Mouse (Mus musculus) layer of hippocampus, adult 18-20 months (tissue): Measurements from ENCODE around the gene Gm35315. TPM values are rescaled to one million over a fixed set of nuclear protein-coding genes. Genes with fewer than 3 reads are reported as not detected.
"Not testable (repeated sequence)": the region's sequence is repeated elsewhere in the genome, so short reads cannot be mapped to it uniquely, and the experiment has no call there.

Source experiments
- DNase-seq, 2 experiments: peaks; one replicate each; pipeline ENCODE4 v3.0.0; 2022; ENCODE audit warnings: low spot score in 2 of 2
- total RNA-seq, 2 experiments: library from RNA; stranded (reverse); gene quantifications; 2 replicates each; pipeline ENCODE4 v1.2.3; 2021

The Gm35315 gene
- total RNA-seq, 2 experiments from 2014 or later = 0.40 to 0.43 TPM

DNA sequence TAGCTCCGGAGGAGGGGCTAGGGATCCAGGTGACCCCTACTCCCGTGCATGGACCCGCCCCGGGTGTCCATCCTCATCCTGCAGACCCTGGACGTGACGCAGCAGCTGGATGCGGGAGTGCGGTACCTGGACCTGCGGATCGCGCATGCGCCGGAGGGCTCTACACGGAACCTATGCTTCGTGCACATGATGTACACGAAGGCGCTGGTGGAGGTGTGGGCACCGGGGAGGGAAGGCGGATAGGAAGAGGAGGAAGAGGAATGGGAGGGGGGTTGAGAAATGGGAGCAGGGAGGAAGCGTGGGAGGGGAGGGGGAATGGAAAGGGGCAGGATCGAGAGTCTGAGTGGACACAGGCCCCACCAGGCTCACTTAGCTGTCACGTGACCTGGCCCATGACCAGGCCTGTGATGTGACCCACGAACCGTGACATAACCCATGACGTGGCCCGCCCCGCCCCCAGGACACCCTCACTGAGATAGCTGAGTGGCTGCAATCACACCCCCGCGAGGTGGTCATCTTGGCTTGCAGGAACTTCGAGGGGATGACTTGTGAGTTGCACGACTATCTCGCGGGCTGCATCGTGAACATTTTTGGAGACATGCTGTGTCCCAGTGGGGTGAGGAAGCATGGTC is 7.6 kb upstream of the Gm35315 start:
- DNase-seq = peak in 1 of 2 experiments; percentile 35

DNA sequence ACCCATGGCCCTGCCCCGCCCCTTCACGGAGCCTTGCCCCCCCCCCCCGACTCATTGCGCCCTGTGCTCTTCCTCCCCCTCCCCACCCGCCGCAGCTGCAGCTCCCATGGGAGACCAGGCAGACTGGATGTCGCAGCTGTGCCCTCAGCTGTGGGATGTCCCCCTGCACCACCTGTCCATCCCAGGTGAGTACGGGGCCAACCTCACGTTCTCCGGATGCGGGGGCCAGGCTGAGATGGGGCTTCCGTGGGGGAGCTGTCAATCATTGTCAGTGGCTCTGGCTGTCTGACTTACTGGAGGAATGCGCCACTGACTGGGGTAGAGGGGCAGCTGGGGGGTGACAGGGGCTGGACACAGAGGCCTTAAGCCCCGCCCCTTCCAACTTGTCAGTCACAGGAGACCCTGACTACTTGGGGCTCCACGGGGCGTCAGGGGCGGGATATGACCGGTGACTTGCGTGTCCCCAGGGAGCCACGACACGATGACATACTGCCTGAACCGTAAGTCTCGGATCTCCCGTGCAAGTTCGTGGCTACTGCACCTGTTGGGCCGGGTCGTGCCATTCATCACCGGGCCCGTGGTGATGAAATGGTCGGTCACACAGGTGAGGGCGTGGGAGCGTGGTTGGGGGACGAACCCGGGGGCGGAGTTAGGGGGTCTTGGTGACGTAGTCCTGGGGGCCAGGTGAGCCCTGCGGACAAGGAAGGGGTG is 6.9 kb upstream of the Gm35315 start:
- DNase-seq = peak in 1 of 2 experiments; percentile 23

DNA sequence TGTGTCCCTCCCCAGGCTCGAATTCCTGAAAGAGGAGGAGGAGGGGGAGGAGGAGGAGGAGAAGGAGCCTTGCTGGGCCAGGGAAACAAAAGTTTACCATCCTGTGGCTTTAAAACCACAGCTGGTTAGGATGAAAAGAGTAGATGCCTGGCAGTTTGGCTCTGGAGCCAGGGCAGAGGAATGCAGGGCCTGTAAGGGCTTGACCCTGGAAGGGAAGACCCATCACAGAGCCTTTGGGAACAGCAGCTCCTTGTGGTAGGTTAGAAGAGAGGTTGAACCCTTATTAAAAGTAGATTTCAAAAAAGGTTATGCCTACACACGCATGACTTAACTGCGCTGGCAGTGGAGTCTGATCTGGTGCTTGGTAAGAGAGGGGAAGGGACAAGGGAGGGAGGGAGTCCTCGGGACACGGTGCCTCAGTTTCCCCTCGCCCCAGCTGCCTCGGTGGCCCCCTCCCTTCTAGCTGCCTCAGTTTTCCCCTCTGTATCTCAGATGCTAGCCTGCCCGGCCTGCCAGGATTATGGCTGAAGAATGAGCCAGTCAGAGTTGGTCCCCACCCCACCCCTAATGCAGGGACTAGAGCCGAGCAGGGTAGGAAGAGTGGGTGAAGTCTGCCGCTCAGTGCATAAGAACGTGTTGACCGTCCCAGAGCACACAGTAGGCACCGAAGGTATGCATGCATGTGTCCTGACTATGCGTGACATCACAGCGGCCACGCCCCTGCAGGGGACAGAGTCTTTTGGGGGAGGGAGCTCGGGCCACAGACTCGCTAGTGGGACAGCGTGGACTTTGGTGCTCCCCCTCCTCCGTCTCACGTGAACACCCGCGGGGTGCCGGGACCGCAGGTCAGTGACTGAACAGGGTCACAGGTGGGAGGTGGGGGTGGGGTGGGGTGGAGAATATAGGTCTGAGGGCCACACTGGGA is 5.7 kb upstream of the Gm35315 start, which contains the start of gene Plcxd1:
Plcxd1 (plus strand) TSS at position 314 of the 925 bp plus-strand sequence.
- no peak for DNase-seq

DNA sequence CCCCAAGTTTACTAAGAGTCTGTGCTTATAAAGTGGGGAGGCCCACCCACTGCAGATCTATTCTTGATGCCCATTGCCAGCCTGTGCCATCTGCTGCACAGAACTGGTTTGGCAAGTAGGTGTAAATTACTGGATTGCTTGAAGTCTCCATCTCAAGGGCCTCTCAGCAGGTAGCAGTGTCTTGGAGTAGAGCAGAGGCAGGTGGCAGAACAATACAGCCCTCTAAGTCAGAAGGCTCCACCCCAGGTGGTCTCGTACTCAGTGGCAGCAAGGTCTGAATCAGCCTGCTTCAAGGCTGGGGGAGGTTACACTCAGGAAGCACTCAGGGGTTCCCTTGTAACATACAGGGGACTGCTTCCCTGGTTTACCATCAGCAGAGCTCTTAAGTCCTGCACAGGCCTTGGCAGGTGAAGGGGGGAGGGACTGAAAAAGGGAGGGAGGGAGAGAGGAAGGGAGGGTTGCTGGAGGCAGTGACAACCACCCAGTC is 4.8 kb upstream of the Gm35315 start:
- DNase-seq = peak in 1 of 2 experiments; percentile 22

DNA sequence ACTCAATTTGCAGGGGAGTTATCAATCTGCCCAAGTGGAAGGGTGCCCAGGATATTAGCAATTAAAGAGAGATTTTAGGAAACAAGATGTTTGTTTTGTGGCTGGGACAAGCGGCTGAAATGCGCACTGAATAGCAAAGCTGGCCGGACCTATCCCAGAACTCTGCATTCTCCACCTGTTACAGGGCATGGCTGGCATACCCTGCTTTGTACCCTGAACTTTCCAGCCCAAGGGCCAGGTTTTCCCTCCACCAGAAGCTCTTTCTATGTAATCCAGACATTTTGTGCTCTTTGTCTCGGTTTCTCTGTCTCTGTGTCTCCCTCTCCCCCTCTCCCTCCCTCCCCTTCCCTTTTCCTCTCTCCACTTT is 610 bp upstream of the Gm35315 start:
- no peak for DNase-seq

DNA sequence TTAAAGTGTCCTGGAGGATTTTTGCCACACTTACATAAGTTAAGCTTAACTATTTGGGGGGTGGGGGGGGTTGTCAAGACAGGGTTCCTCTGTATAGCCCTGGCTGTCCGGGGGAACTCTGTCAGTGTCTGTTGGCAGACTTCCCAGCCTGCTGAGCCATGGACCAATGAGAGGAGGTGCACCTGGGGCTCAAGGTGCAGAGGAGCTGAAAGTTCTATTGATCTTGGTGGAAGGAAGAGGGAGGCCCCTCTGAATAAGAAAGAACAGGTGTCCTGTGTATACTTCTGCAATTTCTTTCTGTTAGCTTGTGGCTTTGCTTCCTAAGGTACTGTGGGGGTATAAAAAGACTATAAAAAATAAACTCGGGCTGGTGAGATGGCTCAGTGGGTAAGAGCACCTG is 2.7 kb downstream of the Gm35315 start:
- no peak for DNase-seq

DNA sequence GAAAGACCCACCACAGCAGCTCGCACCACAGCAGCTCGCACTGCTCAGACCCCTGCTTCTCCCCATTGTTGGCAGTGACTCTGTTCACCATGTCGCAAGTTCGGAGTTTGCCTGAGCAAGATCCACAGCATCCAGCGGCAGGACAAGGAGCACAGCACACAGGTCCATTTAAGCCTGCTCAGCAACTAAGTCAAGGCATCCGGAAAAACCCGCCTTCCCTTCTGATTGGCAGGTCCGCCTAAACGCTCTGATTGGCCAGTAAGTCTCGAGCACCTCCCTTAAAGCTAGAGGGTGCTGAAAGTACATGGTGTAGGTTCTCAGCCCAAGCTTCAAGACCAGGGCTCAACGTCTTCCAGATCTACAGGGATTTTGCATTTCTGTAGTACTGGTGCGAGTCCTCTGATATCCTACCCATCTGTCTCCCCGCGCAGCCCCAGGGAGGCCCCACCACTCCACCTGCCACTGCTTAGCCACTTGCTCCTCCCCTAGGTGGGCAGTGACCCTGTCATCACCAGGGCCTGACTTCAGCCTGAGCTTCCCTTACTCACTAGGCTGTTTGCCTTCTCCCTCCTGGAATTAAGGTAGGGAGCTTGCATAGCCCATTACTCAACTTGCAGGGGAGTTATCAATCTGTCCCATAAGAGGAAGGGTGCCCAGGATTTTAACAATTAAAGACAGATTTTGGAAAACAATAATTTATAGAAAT is 7.9 kb downstream of the Gm35315 start:
- no peak for DNase-seq

DNA sequence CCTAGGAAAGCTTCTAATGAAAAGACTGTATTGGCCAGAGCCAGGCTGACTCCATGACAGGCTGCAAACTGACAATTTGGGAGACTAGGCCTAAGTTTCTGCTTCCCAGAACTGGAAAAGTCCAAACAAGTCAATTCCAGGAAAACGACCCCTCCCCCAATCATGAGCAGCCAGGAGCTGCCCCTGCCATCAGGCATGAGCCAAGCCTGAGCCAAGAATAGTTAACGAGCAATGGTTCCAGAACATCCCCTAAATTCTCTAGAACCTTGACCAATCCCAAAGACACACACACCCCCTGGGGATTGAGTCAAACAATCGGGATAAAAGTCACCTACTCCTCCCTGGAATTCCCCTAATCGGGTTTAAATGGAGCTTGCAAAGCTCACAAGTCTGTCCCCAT is 11.3 kb downstream of the Gm35315 start:
- no peak for DNase-seq

DNA sequence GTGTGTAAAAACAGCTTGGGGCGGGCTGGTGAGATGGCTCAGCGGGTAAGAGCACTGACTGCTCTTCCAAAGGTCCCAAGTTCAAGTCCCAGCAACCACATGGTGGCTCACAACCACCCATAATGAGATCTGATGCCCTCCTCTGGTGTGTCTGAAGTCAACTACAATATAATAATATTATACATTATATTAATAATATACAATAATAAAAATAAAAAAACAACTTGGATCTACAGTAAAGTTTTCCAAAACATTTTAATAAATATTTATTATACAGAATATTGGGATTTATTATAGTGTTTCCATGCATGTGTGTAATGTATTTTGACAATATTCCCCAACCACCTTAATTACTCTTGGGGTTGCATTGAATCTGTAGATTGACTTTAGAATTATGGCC is 21.8 kb downstream of the Gm35315 start, which contains the start of gene Gm17655:
Gm17655 (minus strand) TSS at position 101 of the 400 bp plus-strand sequence.
- not testable (repeated sequence) for DNase-seq

DNA sequence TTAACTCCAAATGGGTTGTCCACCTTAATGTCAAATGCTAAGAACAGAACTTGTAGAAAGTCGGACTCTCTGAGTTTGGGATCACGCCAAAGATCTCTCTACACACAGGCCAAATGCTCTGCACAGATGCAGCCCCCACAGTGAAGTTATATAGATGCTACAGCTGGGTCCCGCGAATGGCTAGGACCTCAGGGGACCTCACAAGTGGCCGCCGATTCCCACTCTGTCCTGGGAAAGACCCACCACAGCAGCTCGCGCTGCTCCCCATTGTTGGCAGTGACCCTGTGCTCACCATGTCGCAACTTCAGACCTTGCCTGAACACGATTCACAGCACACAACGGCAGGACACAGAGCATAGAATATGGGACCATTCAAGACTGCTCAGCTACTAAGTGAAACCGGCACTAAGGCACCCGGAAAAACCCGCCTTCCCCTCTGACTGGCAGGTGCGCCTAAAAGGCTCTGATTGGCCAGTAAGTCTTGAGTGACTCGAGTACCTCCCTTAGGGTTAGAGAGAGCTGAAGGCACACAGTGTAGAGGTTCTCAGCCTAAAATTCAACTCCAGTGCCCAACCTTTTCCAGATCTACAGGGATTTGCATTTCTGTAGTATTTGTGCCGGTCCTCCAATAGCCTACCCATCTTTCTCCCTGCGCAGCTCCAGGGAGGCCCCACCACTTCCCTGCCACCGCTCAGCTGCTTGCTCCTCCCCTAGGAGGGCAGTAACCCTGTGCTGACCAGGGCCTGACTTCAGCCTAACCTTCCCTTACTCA is 36.4 kb downstream of the Gm35315 start:
- DNase-seq = peak; percentile 77 to 91

Other genes starting within 250 kb of the Gm35315 start
- gene Gm15446, start 171.0 kb downstream of the Gm35315 start, total RNA-seq = 10 to 100 TPM; 35.0 to 38.6 TPM
- 10 to 100 TPM; 49.3 to 51.5 TPM for gene Zfp932, start 97.9 kb downstream of the Gm35315 start, total RNA-seq
- 10 to 100 TPM in 1 of 2 experiments, 1 to 10 TPM in 1; 9.5 to 12.9 TPM for gene Gm17655, start 21.9 kb downstream of the Gm35315 start, total RNA-seq
- 1 to 10 TPM; 5.0 to 5.1 TPM for gene Plcxd1, start 5.5 kb upstream of the Gm35315 start, total RNA-seq
- gene Gtpbp6, start 13.8 kb upstream of the Gm35315 start, total RNA-seq = 10 to 100 TPM; 77.8 to 81.5 TPM
- gene Zfp605, start 15.7 kb upstream of the Gm35315 start, total RNA-seq = 10 to 100 TPM; 15.3 to 16.2 TPM
- 10 to 100 TPM; 37.3 to 46.6 TPM for gene Chfr, start 41.4 kb upstream of the Gm35315 start, total RNA-seq
- gene Golga3, start 82.3 kb upstream of the Gm35315 start, total RNA-seq = 10 to 100 TPM; 47.9 to 49.6 TPM
- 10 to 100 TPM; 43.5 to 48.0 TPM for gene Ankle2, start 136.6 kb upstream of the Gm35315 start, total RNA-seq
- gene Pgam5, start 175.5 kb upstream of the Gm35315 start, total RNA-seq = 10 to 100 TPM; 52.7 to 60.8 TPM
- 10 to 100 TPM; 11.5 to 15.5 TPM for gene Pxmp2, start 191.8 kb upstream of the Gm35315 start, total RNA-seq
- gene Pole, start 191.9 kb upstream of the Gm35315 start, total RNA-seq = 1 to 10 TPM; 1.1 to 1.5 TPM
- not detected for gene P2rx2, start 248.8 kb upstream of the Gm35315 start, total RNA-seq